Mouse (Mus musculus) ovary, adult 18-20 months (tissue): ENCODE measurements around the gene Gfod1.
A peak's percentile ranks its signal among the peaks of the same experiment; 100 is the strongest.

ENCODE experiments used
- DNase-seq: peaks from one replicate; pipeline ENCODE4 v3.0.0; 2022; ENCODE audit warnings: low spot score, mixed read lengths

Gfod1 gene

GRCm38 (mm10) chr13:43304018-43304431 is at the start of gene Gfod1:
Gene Gfod1 (minus strand): TSS chr13:43304172.
- peak; percentile 97 for DNase-seq

GRCm38 (mm10) chr13:43353356-43353755 is 49.4 kb upstream of the Gfod1 start:
- no peak for DNase-seq

- peak; percentile 24 for DNase-seq
Observed at GRCm38 (mm10) chr13:43350489-43351169, 46.7 kb upstream of the Gfod1 start.

GRCm38 (mm10) chr13:43349376-43349775 is 45.4 kb upstream of the Gfod1 start:
- peak; percentile 15 for DNase-seq

GRCm38 (mm10) chr13:43346825-43347224 is 42.9 kb upstream of the Gfod1 start:
- DNase-seq: no peak

- no peak for DNase-seq
Observed at GRCm38 (mm10) chr13:43338632-43339031, 34.7 kb upstream of the Gfod1 start.

GRCm38 (mm10) chr13:43338001-43338400 is 34.0 kb upstream of the Gfod1 start:
- DNase-seq: no peak

GRCm38 (mm10) chr13:43336425-43337221 is 32.7 kb upstream of the Gfod1 start:
- DNase-seq: peak; percentile 26

- DNase-seq: no peak
Observed at GRCm38 (mm10) chr13:43332591-43332990, 28.6 kb upstream of the Gfod1 start.

- DNase-seq: no peak
Observed at GRCm38 (mm10) chr13:43331721-43332444, 27.9 kb upstream of the Gfod1 start.

GRCm38 (mm10) chr13:43325427-43325826 is 21.5 kb upstream of the Gfod1 start:
- DNase-seq: no peak

- no peak for DNase-seq
Observed at GRCm38 (mm10) chr13:43321492-43321891, 17.5 kb upstream of the Gfod1 start.

GRCm38 (mm10) chr13:43319396-43319795 is 15.4 kb upstream of the Gfod1 start:
- DNase-seq: no peak

GRCm38 (mm10) chr13:43317411-43317810 is 13.4 kb upstream of the Gfod1 start:
- no peak for DNase-seq

GRCm38 (mm10) chr13:43305181-43305924 is 1.4 kb upstream of the Gfod1 start:
- no peak for DNase-seq

GRCm38 (mm10) chr13:43304700-43305099 is 728 bp upstream of the Gfod1 start:
- DNase-seq: peak; percentile 31

GRCm38 (mm10) chr13:43303161-43303965 is 609 bp downstream of the Gfod1 start:
- no peak for DNase-seq

- no peak for DNase-seq
Observed at GRCm38 (mm10) chr13:43302651-43303160, 1.3 kb downstream of the Gfod1 start.

GRCm38 (mm10) chr13:43302239-43302638 is 1.7 kb downstream of the Gfod1 start:
- DNase-seq: no peak

- DNase-seq: no peak
Observed at GRCm38 (mm10) chr13:43300906-43301305, 3.1 kb downstream of the Gfod1 start.

GRCm38 (mm10) chr13:43300366-43300765 is 3.6 kb downstream of the Gfod1 start:
- DNase-seq: no peak
